ENCODE assay signal across 8 mouse cellular contexts in the genomic region with DNA sequence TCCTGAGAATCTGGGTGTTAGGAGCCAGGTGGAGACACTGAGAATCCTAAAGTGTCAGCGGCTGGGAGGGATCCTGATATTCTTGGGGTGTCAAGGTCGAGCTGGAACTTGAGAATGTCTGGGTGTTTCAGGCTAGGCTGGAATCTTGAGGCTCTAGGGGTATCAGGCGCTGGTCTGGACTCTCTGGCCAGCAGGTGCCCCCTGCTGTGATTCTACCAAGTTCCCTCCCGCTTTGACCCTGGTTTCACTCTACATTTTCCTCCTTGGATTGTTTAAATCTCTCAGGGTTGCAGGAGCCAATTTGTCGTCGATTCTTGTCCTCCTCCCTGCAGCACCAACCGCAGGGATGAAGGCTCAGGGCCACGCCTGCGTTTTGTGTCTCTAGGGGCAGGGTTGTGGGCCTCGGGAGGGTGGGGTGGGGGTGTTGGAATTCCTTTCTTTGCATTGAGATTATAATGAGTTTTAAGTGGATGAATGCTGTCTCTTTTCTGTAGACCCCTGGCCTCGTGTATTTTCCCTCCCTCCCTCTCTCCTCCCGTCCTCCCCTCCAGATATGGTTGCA. TPM values are rescaled to one million over a fixed set of nuclear protein-coding genes. Genes with fewer than 3 reads are reported as not detected.
DNase-seq lines count a peak whose midpoint lies in the region; ATAC-seq lines count a peak whose summit lies in the region.

No protein-coding gene starts in this region.

- peak; percentile 34 for DNase-seq in kidney, adult 9 months
- no peak for DNase-seq in kidney, postnatal 4 days
- peak; percentile 49 for DNase-seq in brain, adult 2 months (ENCODE audit: low read depth, low spot score)
- DNase-seq in left cerebral cortex, adult 11 months (ENCODE audit: low spot score): no peak
- DNase-seq in right cerebral cortex, postnatal 36 days (ENCODE audit: low spot score in 2 of 2): no peak

- no peaks in the 10 kb centered on the region for H3K27me3 ChIP-seq in hindbrain, embryonic 12.5 days
- 0 out of 2 replicates have a peak, but pooled peaks cover 3% of the 10 kb centered on the region for H3K27me3 ChIP-seq in midbrain, embryonic 12.5 days

- WGBS in hindbrain, embryonic 12.5 days: 2% methylated on average over 12 of the region's 12 CpGs
- under 1% methylated on average over 12 of the region's 12 CpGs for WGBS in midbrain, embryonic 12.5 days

- peak overlapping the region; percentile 85 for H3K27ac ChIP-seq in hindbrain, embryonic 12.5 days
- H3K27ac ChIP-seq in midbrain, embryonic 12.5 days (replicated peaks): peak overlapping the region; percentile 88

- no peaks in the 10 kb centered on the region for H3K36me3 ChIP-seq in hindbrain, embryonic 12.5 days
- 0 out of 2 replicates have a peak, but pooled peaks cover 2% of the 10 kb centered on the region for H3K36me3 ChIP-seq in midbrain, embryonic 12.5 days

- H3K4me1 ChIP-seq in hindbrain, embryonic 12.5 days: peaks cover 25% of the 10 kb centered on the region
- H3K4me1 ChIP-seq in midbrain, embryonic 12.5 days: peaks cover 26% of the 10 kb centered on the region

- H3K9ac ChIP-seq in hindbrain, embryonic 12.5 days: peak overlapping the region; percentile 86
- peak overlapping the region; percentile 85 for H3K9ac ChIP-seq in midbrain, embryonic 12.5 days (replicated peaks)

- H3K9me3 ChIP-seq in hindbrain, embryonic 12.5 days (replicated peaks): no peaks in the 10 kb centered on the region
- no peaks in the 10 kb centered on the region for H3K9me3 ChIP-seq in midbrain, embryonic 12.5 days

- H3K4me3 ChIP-seq in hindbrain, embryonic 12.5 days: peak overlapping the region; percentile 74
- peak overlapping the region; percentile 83 for H3K4me3 ChIP-seq in midbrain, embryonic 12.5 days

- peak overlapping the region; percentile 80 for H3K4me2 ChIP-seq in hindbrain, embryonic 12.5 days (replicated peaks)
- peak overlapping the region; percentile 73 for H3K4me2 ChIP-seq in midbrain, embryonic 12.5 days (replicated peaks)

- ATAC-seq in hindbrain, embryonic 12.5 days (ENCODE audit: low FRiP score): 0 out of 2 replicates have a peak, but pooled peaks have one; percentile 41
- no peak for ATAC-seq in midbrain, embryonic 12.5 days (ENCODE audit: low FRiP score, low read depth)
- no peak for ATAC-seq in CD4-positive, CD25-positive, alpha-beta regulatory T cell, adult 4 months

RNA-seq across cellular contexts. Expression of a gene that starts 0.7 kb away (rescaled TPM):
- 61.0 and 61.2 TPM in 2 replicates for polyA plus RNA-seq in hindbrain, embryonic 12.5 days (2016; fragmentation: Nextera tagmentation; extraction: Ambion mirVana)
- 55.3 and 57.8 TPM in 2 replicates for polyA plus RNA-seq in midbrain, embryonic 12.5 days (2016; fragmentation: Nextera tagmentation; extraction: Ambion mirVana)
- 1 to 10 TPM; 2.7 to 9.6 TPM for polyA plus RNA-seq in CD4-positive, CD25-positive, alpha-beta regulatory T cell, adult 4 months (2017; shearing (Covaris generic))

RNA-seq across cellular contexts. Expression of a gene that starts 53.6 kb away (rescaled TPM):
- polyA plus RNA-seq in hindbrain, embryonic 12.5 days (2016; fragmentation: Nextera tagmentation; extraction: Ambion mirVana): 6.8 and 8.0 TPM in 2 replicates
- 9.3 and 11.0 TPM in 2 replicates for polyA plus RNA-seq in midbrain, embryonic 12.5 days (2016; fragmentation: Nextera tagmentation; extraction: Ambion mirVana)
- polyA plus RNA-seq in CD4-positive, CD25-positive, alpha-beta regulatory T cell, adult 4 months (2017; shearing (Covaris generic)): 1 to 10 TPM; 3.2 to 4.4 TPM

Comparison
In these comparisons a context has a peak if more than half of its experiments do, and no peak if none do; other contexts are left out.
1. DNase-seq: peak in kidney, adult 9 months (single experiment) and brain, adult 2 months (single experiment); none in kidney, postnatal 4 days (0 of 2), left cerebral cortex, adult 11 months (single experiment) and right cerebral cortex, postnatal 36 days (0 of 2).